Mouse (Mus musculus): Measurements from ENCODE around the gene Arvcf. TPM values are rescaled to one million over a fixed set of nuclear protein-coding genes. Genes with fewer than 3 reads are reported as not detected.

Gene Arvcf
- polyA plus RNA-seq, 1 experiment = 2.6 TPM

DNA sequence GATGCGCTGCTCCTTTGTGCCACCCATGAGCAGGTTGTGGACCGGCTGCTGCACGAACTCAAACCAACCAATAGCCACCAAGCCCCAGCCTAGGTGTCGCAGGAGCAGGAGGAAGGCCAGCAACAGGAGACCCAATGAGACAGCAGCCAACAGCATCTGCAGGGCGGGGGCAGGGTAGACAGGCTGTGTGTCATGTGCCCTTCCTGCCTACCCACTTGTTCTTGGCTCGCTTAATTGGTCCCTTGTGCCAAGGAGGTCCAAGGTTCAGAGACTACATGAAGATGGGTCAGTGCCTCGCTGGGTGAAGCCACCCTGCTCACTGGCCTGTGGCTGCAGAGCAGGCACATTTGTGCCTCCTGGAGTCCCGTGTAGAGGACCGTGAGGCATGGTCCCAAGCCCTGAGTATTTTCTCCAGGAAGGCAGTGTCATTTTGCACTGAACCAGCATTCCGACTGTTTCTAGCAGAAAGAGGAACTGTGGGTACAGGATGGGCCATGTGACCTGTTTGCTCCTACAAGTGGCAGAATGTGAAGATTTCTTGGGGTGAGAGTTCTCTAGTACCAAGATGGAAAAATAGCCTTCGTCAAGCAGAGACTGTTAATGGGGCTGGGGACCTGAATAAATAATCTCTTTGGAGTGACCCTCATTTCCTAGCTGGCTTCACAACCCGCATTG lies 64.0 kb downstream of the Arvcf start:
- no peaks in the 10 kb centered on the region for H3K9me3 ChIP-seq
- no peaks in the 10 kb centered on the region for H3K27me3 ChIP-seq (replicated peaks)
- TF ChIP-seq GATA1 (IDR thresholded peaks at IDR 0.05; ENCODE audit: borderline replicate concordance, low read length) (no peak), FLI1 (IDR thresholded peaks at IDR 0.05; ENCODE audit: low read length) (no peak)
- peak overlapping the region; percentile 84 for H3K4me3 ChIP-seq (replicated peaks)
- peaks cover 66% of the 10 kb centered on the region for H3K4me1 ChIP-seq
- peaks cover 93% of the 10 kb centered on the region for H3K36me3 ChIP-seq (replicated peaks; ENCODE audit: low read length)

- H3K36me3 ChIP-seq (replicated peaks; ENCODE audit: low read length) = peaks cover 89% of the 10 kb centered on the region
- TF ChIP-seq GATA1 (IDR thresholded peaks at IDR 0.05; ENCODE audit: borderline replicate concordance, low read length) (no peak), FLI1 (IDR thresholded peaks at IDR 0.05; ENCODE audit: low read length) (no peak)
- peaks cover 67% of the 10 kb centered on the region for H3K4me1 ChIP-seq
- H3K27me3 ChIP-seq (replicated peaks) = no peaks in the 10 kb centered on the region
- H3K9me3 ChIP-seq = no peaks in the 10 kb centered on the region
- H3K4me3 ChIP-seq (replicated peaks) = peak overlapping the region; percentile 64
These were observed 65.2 kb downstream of the Arvcf start for GRCm38 (mm10) chr16:18413032-18413816.

GRCm38 (mm10) chr16:18416094-18416761 lies 68.2 kb downstream of the Arvcf start:
- no peaks in the 10 kb centered on the region for H3K27me3 ChIP-seq (replicated peaks)
- H3K9me3 ChIP-seq = no peaks in the 10 kb centered on the region
- peaks cover 84% of the 10 kb centered on the region for H3K36me3 ChIP-seq (replicated peaks; ENCODE audit: low read length)
- TF ChIP-seq FLI1 (IDR thresholded peaks at IDR 0.05; ENCODE audit: low read length) (no peak), GATA1 (IDR thresholded peaks at IDR 0.05; ENCODE audit: borderline replicate concordance, low read length) (no peak)
- H3K4me3 ChIP-seq (replicated peaks) = no peak overlapping the region
- peaks cover 85% of the 10 kb centered on the region for H3K4me1 ChIP-seq

- Histone ChIP-seq H3K27me3 (replicated peaks) (no peaks in the 10 kb centered on the region), H3K4me3 (replicated peaks) (no peak overlapping the region), H3K4me1 (peaks cover 83% of the 10 kb centered on the region), H3K9me3 (no peaks in the 10 kb centered on the region), H3K36me3 (replicated peaks; ENCODE audit: low read length) (peaks cover 83% of the 10 kb centered on the region)
- TF ChIP-seq GATA1 (IDR thresholded peaks at IDR 0.05; ENCODE audit: borderline replicate concordance, low read length) (no peak), FLI1 (IDR thresholded peaks at IDR 0.05; ENCODE audit: low read length) (no peak)
These were observed 68.9 kb downstream of the Arvcf start for GRCm38 (mm10) chr16:18416837-18417236.

DNA sequence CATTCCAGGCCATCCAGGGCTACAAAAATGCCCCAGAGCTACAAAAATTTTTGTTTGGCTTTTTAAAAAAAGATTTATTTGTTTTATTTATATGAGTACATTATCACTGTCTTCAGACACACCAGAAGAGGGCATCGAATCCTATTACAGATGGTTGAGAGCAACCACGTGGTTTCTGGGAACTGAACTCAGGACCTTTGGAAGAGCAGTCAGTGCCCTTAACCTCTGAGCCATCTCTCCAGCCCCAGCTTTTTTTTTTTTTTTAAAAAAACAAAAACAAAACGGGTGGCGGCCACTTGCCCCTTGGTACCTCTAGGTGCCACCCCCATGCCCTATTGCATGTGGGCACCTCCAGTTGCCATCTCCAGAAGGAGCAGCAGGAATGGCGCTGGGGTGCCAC lies 69.5 kb downstream of the Arvcf start:
- no peaks in the 10 kb centered on the region for H3K27me3 ChIP-seq (replicated peaks)
- peaks cover 83% of the 10 kb centered on the region for H3K36me3 ChIP-seq (replicated peaks; ENCODE audit: low read length)
- H3K4me3 ChIP-seq (replicated peaks) = no peak overlapping the region
- TF ChIP-seq FLI1 (IDR thresholded peaks at IDR 0.05; ENCODE audit: low read length) (no peak), GATA1 (IDR thresholded peaks at IDR 0.05; ENCODE audit: borderline replicate concordance, low read length) (no peak)
- peaks cover 79% of the 10 kb centered on the region for H3K4me1 ChIP-seq
- no peaks in the 10 kb centered on the region for H3K9me3 ChIP-seq

DNA sequence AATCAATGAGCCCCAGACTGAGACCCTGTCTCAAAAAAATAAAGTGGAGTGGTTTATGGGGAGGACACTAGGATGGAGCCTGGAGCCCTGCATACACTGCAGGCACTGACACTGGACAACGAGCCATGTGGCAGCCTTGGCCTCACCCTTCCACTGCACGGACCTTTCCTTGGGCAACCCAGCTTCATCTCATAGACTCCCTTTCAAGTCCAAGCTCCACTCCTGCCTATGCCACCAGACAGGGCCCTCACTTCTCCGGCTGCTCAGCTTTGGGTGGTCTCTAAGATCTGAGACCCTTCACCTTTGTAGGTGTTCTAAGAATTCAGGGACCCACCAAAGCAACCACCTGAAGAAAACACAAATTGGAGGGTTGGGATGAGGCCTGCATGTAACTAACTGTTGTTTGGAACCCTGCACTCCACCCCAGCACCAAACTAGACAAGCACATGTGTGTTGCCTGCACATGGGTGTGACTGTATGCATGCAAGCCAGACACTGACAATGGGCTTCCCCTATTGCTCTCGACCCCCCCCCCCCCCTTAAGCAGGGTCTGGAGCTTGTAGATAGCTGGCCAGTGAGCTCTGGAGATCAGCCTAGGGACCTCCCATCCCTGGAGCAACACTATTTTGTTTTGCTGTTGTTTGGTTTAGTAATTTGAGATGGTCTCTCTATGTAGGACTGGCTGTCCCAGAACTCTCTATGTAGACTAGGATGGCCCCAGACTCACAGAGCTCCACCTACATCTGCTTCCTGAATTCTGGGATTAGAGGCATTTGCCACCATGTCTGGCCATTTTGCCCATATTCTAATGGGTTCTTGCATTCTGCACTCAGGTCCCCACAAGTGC lies 71.0 kb downstream of the Arvcf start:
- Histone ChIP-seq H3K4me3 (replicated peaks) (no peak overlapping the region), H3K36me3 (replicated peaks; ENCODE audit: low read length) (peaks cover 81% of the 10 kb centered on the region)

DNA sequence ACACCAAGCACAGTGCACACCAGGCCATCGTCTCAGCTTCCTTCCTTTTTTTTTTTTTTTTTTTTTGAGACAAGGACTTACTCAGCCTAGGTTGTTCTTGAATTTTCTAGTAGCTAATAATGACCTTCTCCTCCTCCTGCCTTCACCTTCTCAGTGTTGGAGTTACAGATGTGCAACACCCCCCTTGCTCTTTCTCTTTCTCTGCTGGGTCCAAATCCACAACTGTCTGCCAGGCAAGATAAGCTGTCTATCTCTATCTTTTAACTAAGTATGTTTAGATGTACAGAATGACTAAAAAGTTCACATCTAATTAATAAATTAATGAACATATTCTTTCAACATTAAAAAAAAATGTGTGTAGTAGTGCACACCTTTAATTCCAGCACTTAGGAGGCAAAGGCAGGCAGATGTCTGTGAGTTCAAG lies 71.6 kb downstream of the Arvcf start:
- TF ChIP-seq FLI1 (IDR thresholded peaks at IDR 0.05; ENCODE audit: low read length) (no peak), GATA1 (IDR thresholded peaks at IDR 0.05; ENCODE audit: borderline replicate concordance, low read length) (no peak)
- H3K4me1 ChIP-seq = peaks cover 69% of the 10 kb centered on the region
- peaks cover 82% of the 10 kb centered on the region for H3K36me3 ChIP-seq (replicated peaks; ENCODE audit: low read length)
- H3K9me3 ChIP-seq = no peaks in the 10 kb centered on the region
- no peak overlapping the region for H3K4me3 ChIP-seq (replicated peaks)
- H3K27me3 ChIP-seq (replicated peaks) = no peaks in the 10 kb centered on the region

More for the DNA sequence above, 71.0 kb downstream of the Arvcf start:
- Histone ChIP-seq H3K4me1 (peaks cover 69% of the 10 kb centered on the region), H3K9me3 (no peaks in the 10 kb centered on the region), H3K27me3 (replicated peaks) (no peaks in the 10 kb centered on the region)
- TF ChIP-seq FLI1 (IDR thresholded peaks at IDR 0.05; ENCODE audit: low read length) = no peak
- no peak for TF ChIP-seq GATA1 (IDR thresholded peaks at IDR 0.05; ENCODE audit: borderline replicate concordance, low read length)

GRCm38 (mm10) chr16:18420571-18420970 lies 72.6 kb downstream of the Arvcf start:
- Histone ChIP-seq H3K27me3 (replicated peaks) (no peaks in the 10 kb centered on the region), H3K9me3 (no peaks in the 10 kb centered on the region), H3K36me3 (replicated peaks; ENCODE audit: low read length) (peaks cover 76% of the 10 kb centered on the region), H3K4me3 (replicated peaks) (no peak overlapping the region), H3K4me1 (peaks cover 73% of the 10 kb centered on the region)
- TF ChIP-seq GATA1 (IDR thresholded peaks at IDR 0.05; ENCODE audit: borderline replicate concordance, low read length) = no peak
- TF ChIP-seq FLI1 (IDR thresholded peaks at IDR 0.05; ENCODE audit: low read length) = no peak
